Mouse (Mus musculus) heart, embryonic 15.5 days (tissue): ENCODE measurements around the gene Rho. TPM values are rescaled to one million over a fixed set of nuclear protein-coding genes. Genes with fewer than 3 reads are reported as not detected.

Source experiments
- ATAC-seq: fragments of 200-750 bp; cut with Nextera tagmentation; replicated peaks from 2 replicates; pipeline ENCODE4 v1.8.0; 2017; ENCODE audit warnings: low read depth, moderate TSS enrichment; ENCODE audit not compliant: insufficient number of reproducible peaks, insufficient read depth, low FRiP score
- H3K27ac ChIP-seq: fragments of 300-500 bp; sonication (generic); 2 replicates; pipeline ENCODE4 v1.5.1; 2015; ENCODE audit warnings: mild to moderate bottlenecking, inconsistent platforms
- H3K27me3 ChIP-seq: fragments of 300-500 bp; sonication (generic); 2 replicates; pipeline ENCODE4 v1.6.1; 2015; ENCODE audit warnings: inconsistent platforms
- H3K36me3 ChIP-seq: fragments of 300-500 bp; sonication (generic); 2 replicates; pipeline ENCODE4 v1.6.1; 2015; ENCODE audit warnings: mild to moderate bottlenecking, inconsistent platforms
- H3K4me1 ChIP-seq: fragments of 300-500 bp; sonication (generic); replicated peaks from 2 replicates; pipeline ENCODE4 v1.6.1; 2015; ENCODE audit warnings: inconsistent platforms
- H3K4me2 ChIP-seq: fragments of 300-500 bp; sonication (generic); 2 replicates; pipeline ENCODE4 v1.6.1; 2015; ENCODE audit warnings: inconsistent platforms, mild to moderate bottlenecking, moderate library complexity
- H3K4me3 ChIP-seq: fragments of 300-500 bp; sonication (generic); 2 replicates; pipeline ENCODE4 v1.5.1; 2015; ENCODE audit warnings: mild to moderate bottlenecking, inconsistent platforms
- H3K9ac ChIP-seq: fragments of 300-500 bp; sonication (generic); 2 replicates; pipeline ENCODE4 v1.6.1; 2015; ENCODE audit warnings: mild to moderate bottlenecking, inconsistent platforms
- H3K9me3 ChIP-seq: fragments of 300-500 bp; sonication (generic); replicated peaks from 2 replicates; pipeline ENCODE4 v1.6.1; 2016; ENCODE audit warnings: inconsistent platforms
- WGBS: fragments of 180-500 bp; shearing (Covaris S2); methylation state at CpG from one replicate; pipeline ENCODE4 v1.1.7; 2015; ENCODE audit warnings: mixed read lengths; 5-methylcytosine and 5-hydroxymethylcytosine counted together
- polyA plus RNA-seq: library from polyadenylated mRNA; unstranded; fragments of >200 nt; fragmentation: Nextera tagmentation; extraction: Ambion mirVana; gene quantifications from 2 replicates; pipeline ENCODE4 v1.2.1, GENCODE M21; 2015

Rho gene
- polyA plus RNA-seq, 1 experiment from 2014 or later: not detected

DNA sequence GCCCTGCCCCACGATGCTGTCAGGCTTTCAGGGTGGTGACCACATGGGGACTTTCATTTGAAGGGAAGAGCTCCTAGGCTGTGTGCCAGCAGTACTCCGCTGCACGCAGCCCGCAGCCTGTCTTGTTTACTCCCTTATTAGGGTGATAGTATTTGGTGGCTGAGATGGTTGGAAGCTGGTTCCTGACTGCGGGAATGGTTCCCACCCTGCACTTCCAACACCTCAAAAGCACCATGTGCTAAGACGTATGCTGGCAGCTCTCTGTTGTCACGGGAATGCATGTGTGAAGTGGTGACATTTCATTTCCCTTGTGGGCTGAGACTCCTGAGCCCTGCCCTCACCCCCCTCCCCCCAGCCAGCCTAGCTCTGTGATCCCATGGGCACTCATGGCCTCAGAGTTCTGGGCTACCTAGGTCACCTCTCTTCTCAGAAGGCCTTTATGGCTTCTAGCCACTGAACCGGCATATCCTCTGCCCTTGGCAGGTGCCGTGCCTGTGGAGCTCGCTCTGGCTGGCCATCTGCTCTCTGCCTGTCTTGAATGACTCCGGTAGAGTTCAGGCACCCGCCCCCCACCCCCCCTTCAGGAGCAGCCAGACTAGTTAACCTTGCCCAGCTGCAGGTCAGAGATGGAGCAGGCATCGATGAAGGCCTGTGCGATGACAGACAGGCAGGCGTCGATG lies 25.5 kb downstream of the Rho start:
- Histone ChIP-seq H3K27me3 (no peaks in the 10 kb centered on the region), H3K9me3 (no peaks in the 10 kb centered on the region), H3K4me2 (no peak overlapping the region), H3K9ac (no peak overlapping the region), H3K36me3 (no peaks in the 10 kb centered on the region; the same call in 1 of the 2 replicates), H3K27ac (peak overlapping the region; percentile 81), H3K4me3 (no peak overlapping the region), H3K4me1 (peaks cover 60% of the 10 kb centered on the region)
- WGBS: 28% methylated on average over 15 of the region's 16 CpGs
- peak; percentile 66 for ATAC-seq

DNA sequence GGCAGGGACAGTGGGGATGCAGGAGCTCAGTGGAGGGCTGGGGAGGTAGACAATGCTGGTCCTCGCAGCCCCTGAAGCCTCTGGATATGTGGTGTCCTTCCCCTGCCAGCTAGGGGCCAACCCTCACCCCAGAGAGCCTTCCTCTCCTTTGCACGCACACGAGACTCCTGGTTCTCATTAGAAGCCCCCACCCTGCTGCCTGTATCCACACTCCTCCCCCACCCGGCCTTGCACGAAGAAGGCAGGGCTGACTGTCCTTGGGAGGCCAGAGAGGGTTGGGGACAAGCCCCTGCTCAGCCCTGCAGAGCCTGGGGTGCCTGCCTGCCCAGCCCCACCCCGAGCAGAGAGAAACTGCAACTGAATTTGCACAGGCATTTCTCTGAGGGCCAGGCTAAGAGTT lies 26.1 kb downstream of the Rho start:
- no peak for ATAC-seq
- H3K9ac ChIP-seq: no peak overlapping the region
- no peaks in the 10 kb centered on the region for H3K9me3 ChIP-seq
- H3K4me1 ChIP-seq: peaks cover 67% of the 10 kb centered on the region
- no peak overlapping the region for H3K4me2 ChIP-seq
- peak overlapping the region; percentile 81 for H3K27ac ChIP-seq
- H3K36me3 ChIP-seq: no peaks in the 10 kb centered on the region; the same call in 1 of the 2 replicates
- no peaks in the 10 kb centered on the region for H3K27me3 ChIP-seq
- WGBS: 50% methylated on average over 6 of the region's 6 CpGs
- H3K4me3 ChIP-seq: no peak overlapping the region

DNA sequence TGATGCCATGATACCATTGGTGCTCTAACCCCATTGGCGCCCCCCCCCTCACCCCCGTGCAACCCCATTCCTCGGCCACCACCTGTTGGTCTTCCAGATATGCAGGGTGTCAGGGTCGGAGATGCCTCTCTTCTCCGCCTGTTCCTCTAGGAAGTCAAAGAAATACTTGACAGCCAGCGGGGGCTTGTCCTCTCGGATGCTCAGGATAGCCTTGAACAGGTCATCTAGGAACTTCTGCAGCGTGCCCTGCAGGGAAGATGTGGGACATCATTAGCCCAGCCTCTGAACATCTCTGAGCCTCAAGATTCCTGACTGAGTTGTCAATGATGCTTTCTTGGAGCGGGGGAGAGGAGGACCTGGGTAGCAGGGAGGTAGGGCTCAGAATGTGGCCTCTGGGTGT lies 26.9 kb downstream of the Rho start:
- no peaks in the 10 kb centered on the region; the same call in 1 of the 2 replicates for H3K36me3 ChIP-seq

DNA sequence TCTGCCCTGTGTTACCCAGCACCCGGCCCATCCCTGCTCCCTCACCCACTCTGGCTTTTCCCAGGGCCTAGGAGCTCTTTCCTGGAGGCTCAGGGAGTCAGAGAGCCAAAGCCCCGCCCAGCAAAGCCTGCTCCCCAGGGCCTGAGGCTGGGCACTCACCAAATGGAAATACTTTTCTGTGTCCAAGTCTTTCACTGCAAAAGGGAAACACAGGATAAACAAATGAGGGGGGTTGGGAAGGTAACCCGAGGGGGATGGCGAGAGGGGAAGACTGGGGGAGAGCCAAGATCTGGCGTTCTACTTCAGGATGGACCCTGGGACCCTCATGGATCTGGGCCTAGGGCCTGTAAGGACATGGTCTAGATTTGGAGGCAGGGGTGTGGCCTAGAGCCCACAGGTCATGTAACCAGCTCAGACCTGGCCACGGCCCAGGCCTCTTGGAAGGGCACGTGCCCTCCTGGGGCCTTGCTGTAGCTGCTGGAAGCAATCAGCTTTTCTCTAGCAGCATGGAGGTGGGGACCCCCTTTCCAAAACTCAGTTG lies 27.7 kb downstream of the Rho start:
- no peak for ATAC-seq
- Histone ChIP-seq H3K9me3 (no peaks in the 10 kb centered on the region), H3K4me3 (no peak overlapping the region), H3K27me3 (0 out of 2 replicates have a peak, but pooled peaks cover 4% of the 10 kb centered on the region), H3K36me3 (no peaks in the 10 kb centered on the region), H3K9ac (no peak overlapping the region), H3K4me2 (no peak overlapping the region), H3K4me1 (peaks cover 63% of the 10 kb centered on the region), H3K27ac (peak overlapping the region; percentile 37)
- WGBS: 54% methylated on average over 7 of the region's 7 CpGs

More for the DNA sequence above, 26.9 kb downstream of the Rho start:
- Histone ChIP-seq H3K9ac (no peak overlapping the region), H3K4me2 (no peak overlapping the region), H3K4me3 (no peak overlapping the region), H3K9me3 (no peaks in the 10 kb centered on the region), H3K27me3 (no peaks in the 10 kb centered on the region), H3K27ac (peak overlapping the region; percentile 37), H3K4me1 (peaks cover 70% of the 10 kb centered on the region)
- 88% methylated on average over 9 of the region's 9 CpGs for WGBS
- ATAC-seq: no peak

DNA sequence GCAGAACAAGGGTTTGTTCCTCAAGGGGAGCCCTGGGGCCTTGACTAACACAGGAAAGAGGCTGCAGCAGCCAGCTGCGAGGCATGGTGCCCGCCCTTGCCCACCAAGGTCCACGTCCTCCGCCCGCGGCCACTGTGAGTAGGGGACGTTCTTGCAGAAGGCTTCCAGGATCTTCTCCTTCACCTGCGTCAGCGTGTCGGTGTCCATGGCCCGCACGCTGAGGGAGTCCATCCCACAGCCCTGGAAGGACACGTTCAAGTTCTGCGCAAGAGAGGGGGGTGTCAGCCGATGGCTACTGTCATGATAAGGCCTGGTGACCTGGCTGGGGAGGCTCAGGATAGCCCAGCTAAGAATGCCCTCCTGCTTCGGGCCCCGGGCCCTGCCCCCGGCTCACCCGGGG lies 28.8 kb downstream of the Rho start:
- ATAC-seq: no peak

DNA sequence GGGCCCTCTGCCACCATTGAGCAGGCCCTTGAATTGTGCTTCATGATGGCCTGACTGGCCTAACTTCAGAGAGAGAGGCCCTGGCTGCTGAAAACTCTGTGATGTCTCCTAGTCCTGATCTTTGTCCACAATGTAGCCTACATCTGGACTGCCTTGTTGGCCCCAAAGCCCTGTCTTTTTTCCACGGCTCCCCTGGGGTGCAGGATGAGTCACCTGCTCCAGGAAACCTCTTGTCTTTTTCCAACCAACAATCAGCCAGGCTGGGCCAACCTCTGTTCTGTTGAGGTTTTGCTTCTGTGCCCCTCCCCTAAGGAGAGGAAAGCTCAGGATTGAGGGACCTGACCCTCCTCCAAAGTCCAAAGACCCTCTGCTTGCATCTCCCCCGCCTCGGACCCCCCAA lies 30.2 kb downstream of the Rho start:
- Histone ChIP-seq H3K4me3 (no peak overlapping the region), H3K4me2 (no peak overlapping the region)
- 77% methylated on average over 3 of the region's 3 CpGs for whole genome bisulfite sequencing

More for the DNA sequence above, 28.8 kb downstream of the Rho start:
- Histone ChIP-seq H3K4me1 (peaks cover 53% of the 10 kb centered on the region), H3K4me3 (no peak overlapping the region), H3K9ac (no peak overlapping the region), H3K27me3 (0 out of 2 replicates have a peak, but pooled peaks cover 4% of the 10 kb centered on the region), H3K36me3 (no peaks in the 10 kb centered on the region), H3K9me3 (no peaks in the 10 kb centered on the region), H3K27ac (no peak overlapping the region), H3K4me2 (no peak overlapping the region)
- 87% methylated on average over 19 of the region's 19 CpGs for WGBS

DNA sequence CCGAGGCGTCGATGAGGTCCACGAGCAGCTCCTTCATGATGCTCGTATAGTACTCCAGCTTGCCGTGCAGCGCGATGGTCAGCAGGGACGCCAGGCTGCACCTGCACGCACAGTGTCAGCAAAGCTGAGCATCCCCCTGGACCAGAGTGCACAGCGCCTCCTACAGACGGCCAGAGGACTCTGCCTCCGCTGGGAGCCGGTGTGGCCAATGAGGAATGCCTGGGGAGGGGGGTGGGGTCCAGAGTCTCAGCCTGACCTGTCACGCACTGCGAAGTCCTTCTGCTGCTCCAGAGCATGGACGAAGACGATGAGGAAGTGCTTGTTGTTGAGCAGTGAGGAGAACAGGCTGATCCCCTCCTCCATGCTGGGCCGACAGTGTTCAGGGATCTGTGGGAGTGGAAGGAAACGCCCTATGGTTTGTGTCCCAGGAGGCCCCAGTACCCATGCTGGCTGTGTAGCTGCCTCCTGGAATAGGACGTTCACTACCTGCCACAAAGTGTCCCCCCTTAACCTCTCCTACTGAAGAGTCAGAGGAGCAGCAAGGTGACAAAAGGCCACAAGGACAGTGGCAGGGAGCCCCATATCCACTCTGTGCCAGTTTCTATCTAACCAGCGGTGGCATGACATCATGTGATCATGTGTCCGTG lies 31.0 kb downstream of the Rho start:
- no peak for ATAC-seq
- Histone ChIP-seq H3K4me2 (no peak overlapping the region), H3K4me3 (no peak overlapping the region), H3K27me3 (0 out of 2 replicates have a peak, but pooled peaks cover 4% of the 10 kb centered on the region), H3K4me1 (peaks cover 34% of the 10 kb centered on the region), H3K27ac (no peak overlapping the region), H3K9me3 (no peaks in the 10 kb centered on the region), H3K36me3 (no peaks in the 10 kb centered on the region), H3K9ac (no peak overlapping the region)
- WGBS: 48% methylated on average over 23 of the region's 23 CpGs

More for the DNA sequence above, 30.2 kb downstream of the Rho start:
- no peak overlapping the region for H3K9ac ChIP-seq
- no peaks in the 10 kb centered on the region for H3K9me3 ChIP-seq
- H3K4me1 ChIP-seq: peaks cover 42% of the 10 kb centered on the region
- H3K36me3 ChIP-seq: no peaks in the 10 kb centered on the region
- no peak for ATAC-seq
- no peak overlapping the region for H3K27ac ChIP-seq
- 0 out of 2 replicates have a peak, but pooled peaks cover 4% of the 10 kb centered on the region for H3K27me3 ChIP-seq

DNA sequence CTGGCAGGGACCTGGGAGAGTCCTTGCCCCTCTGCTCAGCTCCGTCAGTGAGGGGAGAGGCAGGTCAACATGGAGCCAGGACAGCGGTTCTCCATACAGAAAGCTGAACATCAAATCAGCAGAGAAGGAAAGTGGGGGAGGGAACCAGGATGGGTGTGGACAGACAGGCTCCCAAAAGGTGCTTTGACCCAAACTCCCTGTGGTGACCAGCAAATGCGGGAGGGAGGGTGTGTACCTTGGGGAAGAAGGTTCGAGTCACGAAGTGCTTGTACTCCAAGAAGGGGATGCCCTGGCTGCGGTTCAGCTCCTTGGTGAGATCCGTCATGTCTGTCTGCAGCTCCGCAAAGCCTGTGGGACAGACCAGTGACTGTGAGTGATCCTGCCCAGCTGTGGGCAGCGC lies 32.1 kb downstream of the Rho start:
- Histone ChIP-seq H3K27ac (no peak overlapping the region), H3K9me3 (no peaks in the 10 kb centered on the region), H3K9ac (no peak overlapping the region), H3K27me3 (0 out of 2 replicates have a peak, but pooled peaks cover 4% of the 10 kb centered on the region), H3K4me2 (no peak overlapping the region), H3K4me3 (no peak overlapping the region), H3K4me1 (peaks cover 27% of the 10 kb centered on the region), H3K36me3 (no peaks in the 10 kb centered on the region)
- no peak for ATAC-seq
- WGBS: 80% methylated on average over 9 of the region's 9 CpGs

DNA sequence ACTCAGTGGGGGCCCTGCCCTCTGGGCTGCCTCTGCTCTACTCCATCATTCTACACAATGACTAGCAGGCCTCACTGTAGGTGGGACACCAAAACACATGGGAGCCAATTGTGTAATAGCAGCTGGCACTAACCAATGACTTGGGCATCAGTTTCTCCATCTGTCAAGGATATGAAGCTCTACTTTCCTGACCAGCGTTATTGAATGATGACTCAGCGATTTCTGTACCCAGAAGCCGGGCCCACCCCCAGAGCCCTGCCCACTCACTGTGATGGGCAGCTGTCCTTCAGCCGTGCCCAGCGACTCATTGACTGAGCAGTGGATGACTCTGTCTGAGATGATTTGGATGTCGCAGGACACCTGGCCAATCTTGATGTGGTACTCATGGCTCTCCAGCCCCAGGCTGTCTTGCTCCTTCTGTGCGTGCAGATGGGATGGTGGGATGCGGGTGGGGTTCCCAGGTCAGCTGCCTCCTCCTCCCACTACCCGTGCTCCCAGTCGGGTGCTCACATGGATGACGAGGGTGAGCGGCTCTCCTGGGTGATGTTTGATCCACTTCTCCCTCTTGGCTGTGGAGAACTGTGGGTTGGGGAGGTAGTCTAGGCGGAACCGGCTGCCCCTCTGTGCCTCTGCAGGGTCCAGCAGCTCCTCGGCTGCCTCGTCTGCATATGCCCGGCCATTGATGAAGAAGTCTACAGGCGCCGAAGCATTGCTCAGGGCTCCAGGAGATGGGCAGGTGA lies 34.8 kb downstream of the Rho start:
- Histone ChIP-seq H3K4me1 (peaks cover 33% of the 10 kb centered on the region), H3K4me3 (no peak overlapping the region), H3K9ac (no peak overlapping the region), H3K27me3 (0 out of 2 replicates have a peak, but pooled peaks cover 4% of the 10 kb centered on the region), H3K9me3 (no peaks in the 10 kb centered on the region), H3K4me2 (no peak overlapping the region), H3K36me3 (no peaks in the 10 kb centered on the region), H3K27ac (no peak overlapping the region)
- 91% methylated on average over 19 of the region's 19 CpGs for WGBS
- ATAC-seq: no peak

DNA sequence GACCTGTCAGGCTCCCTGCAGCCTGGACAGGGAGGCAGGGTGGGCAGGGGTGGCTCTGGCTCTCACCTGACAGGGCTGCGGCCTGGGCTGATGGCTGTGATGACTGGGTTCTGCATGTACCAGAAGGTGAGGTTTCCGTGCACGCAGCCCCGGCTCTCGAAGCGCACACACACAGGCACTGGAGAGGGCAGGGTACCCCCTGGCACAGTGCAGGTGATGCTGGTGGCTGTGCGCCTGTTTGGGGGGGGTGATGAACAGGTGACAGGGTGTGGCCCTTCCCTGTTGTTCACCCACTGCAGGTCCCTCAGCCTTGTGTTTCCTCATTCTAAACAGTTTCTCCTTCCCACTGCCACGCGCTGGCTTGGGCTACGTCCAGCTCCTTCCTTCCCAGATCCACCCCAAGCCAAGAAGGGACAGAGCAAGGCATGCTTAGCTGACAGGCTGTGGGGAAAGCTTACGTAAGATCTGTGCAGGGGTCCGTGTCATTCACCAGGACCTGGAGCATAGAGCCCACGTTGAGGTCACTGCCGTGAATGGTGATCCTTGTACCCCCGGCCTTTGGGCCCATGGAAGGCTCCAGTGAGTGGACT lies 35.8 kb downstream of the Rho start:
- no peak for ATAC-seq
- H3K4me2 ChIP-seq: no peak overlapping the region
- no peaks in the 10 kb centered on the region for H3K9me3 ChIP-seq
- H3K27me3 ChIP-seq: 0 out of 2 replicates have a peak, but pooled peaks cover 4% of the 10 kb centered on the region
- no peak overlapping the region for H3K27ac ChIP-seq
- WGBS: 93% methylated on average over 15 of the region's 15 CpGs
- no peak overlapping the region for H3K9ac ChIP-seq
- H3K4me3 ChIP-seq: no peak overlapping the region
- peaks cover 38% of the 10 kb centered on the region for H3K4me1 ChIP-seq
- H3K36me3 ChIP-seq: no peaks in the 10 kb centered on the region

DNA sequence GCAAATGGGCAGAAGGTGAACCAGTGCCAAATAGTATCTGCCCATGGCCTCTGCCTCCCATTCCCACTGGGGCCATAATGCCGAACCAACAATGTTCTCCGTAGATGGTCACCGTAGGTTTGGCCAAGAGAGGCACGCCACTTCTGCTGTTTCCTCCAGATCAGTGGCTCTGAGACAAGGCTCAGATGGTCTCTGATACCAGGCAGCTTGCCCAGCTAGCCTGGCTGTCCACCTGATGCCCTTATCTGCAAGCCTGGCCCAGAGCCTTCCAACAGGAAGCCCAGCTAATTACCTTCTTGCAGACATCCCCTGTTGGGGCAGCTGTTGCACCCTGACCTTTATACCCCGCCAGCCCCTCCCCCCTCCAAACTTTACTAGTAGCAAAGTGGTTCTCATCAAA lies 36.5 kb downstream of the Rho start:
- peaks cover 38% of the 10 kb centered on the region for H3K4me1 ChIP-seq
- ATAC-seq: no peak
- no peaks in the 10 kb centered on the region for H3K36me3 ChIP-seq
- no peaks in the 10 kb centered on the region for H3K9me3 ChIP-seq
- 0 out of 2 replicates have a peak, but pooled peaks cover 4% of the 10 kb centered on the region for H3K27me3 ChIP-seq
- H3K9ac ChIP-seq: no peak overlapping the region
- no peak overlapping the region for H3K4me3 ChIP-seq
- H3K27ac ChIP-seq: no peak overlapping the region
- WGBS: 75% methylated on average over 5 of the region's 5 CpGs
- no peak overlapping the region for H3K4me2 ChIP-seq
